ENCODE assay signal across 14 mouse cellular contexts in genomic region chr3:34653977-34654500, GRCm38 (mm10). TPM values are rescaled to one million over a fixed set of nuclear protein-coding genes. Genes with fewer than 3 reads are reported as not detected.
DNase-seq lines count a peak whose midpoint lies in the region; ATAC-seq and TF ChIP-seq lines count a peak whose summit lies in the region.
"Had no signal": no experiment of that assay in that cellular context is flagged by ENCODE, and none has a peak within 500 bp of the region (broad histone marks: within the 10 kb centered on the region; RNA-seq: fewer than 3 reads in every experiment).

No protein-coding gene starts in this region.

- H3K4me2 ChIP-seq in hindbrain, embryonic 11.5 days (replicated peaks; ENCODE audit: low read depth, low read length) = peak overlapping the region; percentile 50
- peak overlapping the region; percentile 63 for H3K4me2 ChIP-seq in neural tube, embryonic 11.5 days (ENCODE audit: low read depth)
- H3K4me2 ChIP-seq: liver, embryonic 11.5 days had no signal

- peak overlapping the region; percentile 73 for H3K9ac ChIP-seq in ES-Bruce4 (ENCODE audit: low read depth, poor library complexity, severe bottlenecking)
- peak overlapping the region; percentile 86 for H3K9ac ChIP-seq in hindbrain, embryonic 11.5 days (ENCODE audit: low read depth, low read length)
- H3K9ac ChIP-seq in neural tube, embryonic 11.5 days (ENCODE audit: low read length) = peak overlapping the region; percentile 86

- TF ChIP-seq POLR2A in ES-Bruce4 (IDR thresholded peaks at IDR 0.05; ENCODE audit: insufficient read depth, low read length) = no peak

- H3K4me1 ChIP-seq in ES-Bruce4 (ENCODE audit: control insufficient read depth, insufficient read depth, low read length) = peaks cover 2% of the 10 kb centered on the region
- H3K4me1 ChIP-seq in hindbrain, embryonic 11.5 days (replicated peaks; ENCODE audit: control insufficient read depth, insufficient read depth, low read length) = 0 out of 2 replicates have a peak, but pooled peaks cover 2% of the 10 kb centered on the region
- peaks cover 13% of the 10 kb centered on the region for H3K4me1 ChIP-seq in neural tube, embryonic 11.5 days (ENCODE audit: control insufficient read depth, insufficient read depth, low read length)

- TF ChIP-seq EP300 in ES-Bruce4 (IDR thresholded peaks at IDR 0.05; ENCODE audit: insufficient read depth, low read depth, low read length) = no peak

- no peaks in the 10 kb centered on the region for H3K9me3 ChIP-seq in ES-Bruce4 (replicated peaks; ENCODE audit: control insufficient read depth, insufficient read depth, low read length, poor library complexity, severe bottlenecking)
- H3K9me3 ChIP-seq in hindbrain, embryonic 11.5 days (ENCODE audit: control insufficient read depth, low read length) = no peaks in the 10 kb centered on the region
- H3K9me3 ChIP-seq in neural tube, embryonic 11.5 days (ENCODE audit: control insufficient read depth, low read length) = no peaks in the 10 kb centered on the region

- peak overlapping the region; percentile 94; the same call in 1 of the 2 replicates for H3K4me3 ChIP-seq in ES-Bruce4 (ENCODE audit: low read depth, low read length)
- peak overlapping the region; percentile 56 for H3K4me3 ChIP-seq in hindbrain, embryonic 11.5 days (ENCODE audit: low read depth, low read length)
- peak overlapping the region; percentile 84 for H3K4me3 ChIP-seq in neural tube, embryonic 11.5 days (ENCODE audit: low read depth, low read length)

- 1% methylated on average over 9 of the region's 9 CpGs for WGBS in hindbrain, embryonic 11.5 days
- WGBS in neural tube, embryonic 11.5 days = 1% methylated on average over 9 of the region's 9 CpGs

- H3K27ac ChIP-seq in ES-Bruce4 (ENCODE audit: insufficient read depth, low read length) = 0 out of 2 replicates have a peak overlapping the region, but pooled peaks have one; percentile 22
- peak overlapping the region; percentile 86 for H3K27ac ChIP-seq in hindbrain, embryonic 11.5 days (ENCODE audit: low read depth, low read length)
- peak overlapping the region; percentile 51 for H3K27ac ChIP-seq in neural tube, embryonic 11.5 days (ENCODE audit: low read depth, low read length)

- DNase-seq in embryo, embryonic 11 days = peak; percentile 84
- DNase-seq in hindbrain, embryonic 11.5 days (ENCODE audit: low spot score) = peak; percentile 78
- peak; percentile 82 for DNase-seq in neural tube, embryonic 11.5 days (ENCODE audit: low spot score)
- no peak for DNase-seq in frontal cortex, postnatal 10 days (ENCODE audit: low spot score in 2 of 2)
- DNase-seq in right cerebral cortex, postnatal 14 days = no peak
- DNase-seq in heart, postnatal 4 days = no peak
- DNase-seq in adrenal gland, postnatal 14 days = no peak
- DNase-seq: adrenal gland, adult 2 months; cerebellum, adult 9-11 months; gastrocnemius, postnatal 25 days had no signal

- TF ChIP-seq CTCF in ES-Bruce4 (IDR thresholded peaks at IDR 0.05; ENCODE audit: low read depth, low read length) = no peak

- no peaks in the 10 kb centered on the region for H3K27me3 ChIP-seq in ES-Bruce4 (ENCODE audit: control insufficient read depth, insufficient read depth, low read length, poor library complexity, severe bottlenecking)
- peaks cover 20% of the 10 kb centered on the region for H3K27me3 ChIP-seq in hindbrain, embryonic 11.5 days (ENCODE audit: control insufficient read depth, insufficient read depth, low read length)
- H3K27me3 ChIP-seq in neural tube, embryonic 11.5 days (ENCODE audit: control insufficient read depth, insufficient read depth, low read length) = peaks cover 31% of the 10 kb centered on the region

- ATAC-seq in hindbrain, embryonic 11.5 days (ENCODE audit: low FRiP score) = 0 out of 2 replicates have a peak, but pooled peaks have one; percentile 19
- ATAC-seq in neural tube, embryonic 11.5 days (ENCODE audit: insufficient read depth, low FRiP score, low TSS enrichment) = peak; percentile 21; the same call in 1 of the 2 replicates
- ATAC-seq: CD4-positive, CD25-positive, alpha-beta regulatory T cell, adult 4 months had no signal

- H3K36me3 ChIP-seq in ES-Bruce4 (ENCODE audit: control insufficient read depth, insufficient read depth, low read length, poor library complexity, severe bottlenecking) = peaks cover 60% of the 10 kb centered on the region
- H3K36me3 ChIP-seq in hindbrain, embryonic 11.5 days (ENCODE audit: control insufficient read depth, insufficient read depth, low read length) = no peaks in the 10 kb centered on the region
- H3K36me3 ChIP-seq in neural tube, embryonic 11.5 days (ENCODE audit: control insufficient read depth, insufficient read depth, low read length) = no peaks in the 10 kb centered on the region

RNA-seq across cellular contexts. Expression of gene Sox2, which starts 3.8 kb away (rescaled TPM):
- polyA plus RNA-seq in ES-Bruce4 (2011; ENCODE audit: insufficient read depth, insufficient read length, low read depth, missing spikeins) = 400 and 407 TPM in 2 replicates
- 25.1 and 36.7 TPM in 2 replicates for polyA plus RNA-seq in hindbrain, embryonic 11.5 days (2014; fragmentation: Nextera tagmentation; extraction: Ambion mirVana)
- polyA plus RNA-seq in neural tube, embryonic 11.5 days (2014; fragmentation: Nextera tagmentation; extraction: Ambion mirVana) = 32.5 and 36.8 TPM in 2 replicates
- not detected for total RNA-seq in heart, postnatal 4 days (2021)
- 0.63 and 0.75 TPM in 2 replicates for total RNA-seq in adrenal gland, postnatal 14 days (2021)
- total RNA-seq: gastrocnemius, postnatal 25 days; megakaryocyte-erythroid progenitor cell, adult 5-6 weeks had no signal
- polyA plus RNA-seq: CD4-positive, CD25-positive, alpha-beta regulatory T cell, adult 4 months had no signal

Comparison
In these comparisons a context has a peak if more than half of its experiments do, and no peak if none do; other contexts are left out.
1. H3K27ac ChIP-seq: peak in every context shown above with its lines; median percentile 86 in hindbrain, embryonic 11.5 days; 51 in neural tube, embryonic 11.5 days; 22 in ES-Bruce4.
2. DNase-seq: peak in embryo, embryonic 11 days (single experiment), hindbrain, embryonic 11.5 days (single experiment) and neural tube, embryonic 11.5 days (single experiment); none in frontal cortex, postnatal 10 days (0 of 2), right cerebral cortex, postnatal 14 days (single experiment), heart, postnatal 4 days (single experiment) and adrenal gland, postnatal 14 days (single experiment).
3. RNA of gene Sox2, which starts 3.8 kb away (polyA plus RNA-seq): 400 to 407 TPM in ES-Bruce4; 32.5 to 36.8 TPM in neural tube, embryonic 11.5 days and 25.1 to 36.7 TPM in hindbrain, embryonic 11.5 days; every median in the first group is over 10 times any median in the second.
4. Peak in every context shown above with its lines, with median percentiles within 50 percentile points of each other: H3K4me3 ChIP-seq and H3K9ac ChIP-seq.